Mouse (Mus musculus): ENCODE data around the gene Lrwd1.

Gene Lrwd1

DNA sequence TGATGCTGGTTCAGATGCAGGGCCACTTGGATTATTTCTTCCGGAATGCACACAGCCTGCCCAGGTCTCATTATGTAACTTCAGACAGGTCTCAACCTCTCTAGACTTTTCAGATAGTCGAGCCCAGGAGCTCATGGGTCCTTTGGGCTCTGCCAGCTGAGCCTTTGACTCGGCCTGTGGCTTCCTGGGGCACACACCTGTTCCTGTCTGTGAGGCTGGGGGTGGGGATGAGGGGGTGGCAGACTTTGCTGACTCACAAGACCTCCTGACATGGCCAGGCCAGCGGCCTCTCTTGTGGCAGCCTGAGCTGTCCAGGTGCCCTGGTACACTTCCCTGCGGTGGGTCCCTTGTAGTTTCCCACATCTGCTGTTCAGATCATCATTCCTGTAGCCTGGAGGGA, 43.9 kb downstream of the Lrwd1 start:
- DNase-seq (ENCODE audit: low spot score) = no peak

DNA sequence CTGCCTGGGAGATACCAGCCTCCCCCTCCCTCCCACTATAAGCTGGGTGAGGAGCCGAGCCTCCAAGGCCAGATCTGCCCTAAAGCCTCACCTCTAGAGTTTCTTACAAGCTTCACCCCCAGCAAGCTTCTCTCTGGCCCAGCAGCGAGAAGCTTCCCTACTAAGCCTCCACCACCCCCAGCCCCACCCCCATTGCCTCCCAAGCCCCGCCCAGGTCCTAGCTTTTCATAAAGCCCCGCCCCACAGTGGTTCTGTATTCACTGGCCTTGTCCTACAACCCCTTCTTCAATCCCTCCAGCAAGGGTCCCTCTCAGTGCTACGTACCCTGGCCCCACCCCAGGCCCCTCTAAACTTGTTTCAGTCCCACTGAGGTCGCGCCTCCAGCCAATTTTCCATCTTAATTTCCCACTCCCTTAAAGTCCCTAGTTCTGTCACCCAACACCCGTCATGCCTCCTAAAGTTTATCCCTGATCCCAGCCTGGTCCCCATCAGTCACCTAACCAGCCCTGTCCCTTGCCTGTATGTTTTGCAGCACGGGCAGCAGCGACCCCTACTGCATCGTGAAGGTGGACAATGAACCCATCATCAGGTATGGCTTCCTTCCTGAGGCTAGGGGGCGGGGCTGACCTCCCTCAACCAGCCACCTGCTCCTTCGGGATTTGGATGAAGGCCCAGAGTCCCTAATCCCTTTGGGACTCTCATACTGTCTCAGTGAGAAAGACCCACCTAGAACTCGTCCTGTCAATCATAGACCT, 46.9 kb downstream of the Lrwd1 start:
- DNase-seq (ENCODE audit: low spot score) = no peak

DNA sequence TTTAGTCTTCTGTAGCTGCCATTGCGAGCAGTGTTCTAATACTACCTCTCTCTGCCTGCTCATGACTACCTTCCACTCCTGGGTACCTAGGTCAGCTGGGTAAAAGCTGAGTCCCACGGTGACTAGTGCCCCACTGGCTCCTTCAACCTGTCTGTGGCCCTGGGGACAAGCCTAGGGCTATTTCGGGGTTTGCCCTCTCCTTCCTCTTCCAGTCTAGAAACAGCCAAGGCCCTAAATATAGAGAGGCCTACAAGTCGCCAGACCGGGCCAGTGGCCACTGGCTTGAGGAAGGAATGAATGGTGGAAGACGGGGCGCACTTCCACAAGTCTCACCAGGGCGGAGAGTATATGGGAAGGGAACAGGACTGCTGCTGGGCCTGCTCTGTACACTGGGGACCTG, 49.6 kb downstream of the Lrwd1 start:
- DNase-seq (ENCODE audit: low spot score) = no peak

DNA sequence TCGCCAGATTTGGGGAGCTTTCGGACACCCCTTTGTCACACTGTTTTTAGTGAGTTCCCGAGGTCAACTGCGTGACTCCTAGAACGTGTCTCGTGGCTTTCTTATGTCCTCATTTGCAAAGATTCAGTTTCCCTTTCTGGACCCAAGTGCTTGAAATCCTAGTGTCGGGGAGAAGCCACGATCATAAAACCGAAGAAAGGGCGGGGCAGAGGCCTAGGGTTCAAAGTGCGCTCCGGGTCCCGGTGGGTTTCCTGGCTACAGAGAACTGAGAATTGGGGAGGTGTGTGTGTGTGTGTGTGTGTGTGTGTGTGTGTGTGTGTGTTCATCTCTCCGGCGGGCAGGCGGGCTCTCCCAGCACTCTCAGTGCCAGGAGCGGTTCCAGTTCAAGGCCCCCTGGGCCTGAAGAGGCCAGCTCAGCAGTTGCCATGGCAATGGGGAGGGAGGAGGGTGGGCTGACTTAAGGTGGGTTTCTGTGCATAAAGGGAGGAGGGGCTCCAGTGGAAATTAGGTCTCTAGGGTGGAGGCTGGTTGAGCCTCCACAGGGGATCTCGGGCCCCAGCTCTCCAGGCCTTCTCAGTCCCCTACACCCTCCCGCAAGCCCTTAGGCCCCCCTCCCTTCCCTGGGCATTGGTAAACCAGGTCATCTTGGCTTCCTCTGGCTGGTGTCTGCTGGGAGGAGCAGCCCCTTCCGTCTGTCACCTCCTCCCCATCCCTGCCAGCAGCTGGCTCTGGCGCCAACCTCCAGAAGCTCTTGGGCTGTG, 50.8 kb downstream of the Lrwd1 start:
- DNase-seq (ENCODE audit: low spot score) = peak; percentile 86

DNA sequence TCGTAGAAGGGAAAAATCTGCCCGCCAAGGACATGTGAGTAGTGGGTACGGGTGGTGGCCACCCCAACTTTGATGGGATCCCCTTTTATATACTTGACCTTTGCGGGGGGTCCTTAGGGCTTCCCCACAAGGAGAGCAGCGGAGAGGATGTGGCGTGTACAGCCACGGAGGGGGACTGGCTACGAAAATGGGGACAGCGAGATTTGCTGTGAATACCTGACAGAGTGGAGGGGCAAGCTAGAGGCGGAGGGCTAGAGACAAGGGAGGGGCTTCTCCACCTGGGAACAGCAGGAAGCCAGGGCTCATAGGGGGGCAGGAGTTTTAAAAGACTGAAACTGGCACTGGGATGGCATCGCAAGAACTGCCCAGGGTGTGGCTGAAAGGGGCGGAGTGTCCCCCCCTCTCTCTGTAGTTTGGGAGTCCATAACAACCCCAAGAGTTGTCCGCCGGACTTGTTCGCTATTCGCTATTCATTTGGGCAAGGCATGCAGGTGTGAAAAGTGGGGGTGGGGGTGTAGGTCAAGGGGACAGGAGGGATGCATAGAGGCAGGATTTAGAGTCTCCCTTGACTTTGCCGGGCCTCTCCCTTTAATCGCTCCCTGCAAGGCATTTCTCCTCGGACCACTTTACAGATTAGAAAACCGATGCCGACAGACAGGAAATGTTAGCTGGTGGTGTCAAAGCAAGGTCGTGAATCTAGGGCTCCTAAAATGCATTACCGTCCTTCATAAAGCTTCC, 51.6 kb downstream of the Lrwd1 start:
- DNase-seq (ENCODE audit: low spot score) = peak; percentile 27

DNA sequence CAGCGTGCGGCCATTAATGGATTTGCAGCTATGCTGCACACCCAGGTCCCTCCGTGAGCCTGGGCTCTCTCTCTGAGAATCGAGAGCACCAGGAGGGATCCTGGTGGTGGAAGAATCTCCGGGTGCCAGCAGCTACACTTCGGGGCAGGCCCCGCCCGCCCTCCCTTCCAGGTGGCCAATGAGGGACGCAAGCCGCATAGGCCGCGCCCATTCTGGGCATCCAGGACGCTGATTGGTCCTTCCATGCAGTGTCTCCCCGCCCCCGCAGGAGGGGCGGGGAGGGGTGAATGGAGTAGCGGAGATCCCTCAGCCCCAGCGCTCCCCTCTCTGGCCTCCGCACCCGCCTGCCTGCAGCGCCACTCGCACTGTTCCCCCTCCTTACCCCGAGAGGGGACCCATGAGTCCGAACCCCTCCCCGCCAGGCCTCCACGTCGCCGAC, 52.2 kb downstream of the Lrwd1 start, which contains the start of gene Rasa4:
Gene Rasa4 (plus strand): TSS at position 248 of the 439 bp plus-strand sequence.
- DNase-seq (ENCODE audit: low spot score) = peak; percentile 97

DNA sequence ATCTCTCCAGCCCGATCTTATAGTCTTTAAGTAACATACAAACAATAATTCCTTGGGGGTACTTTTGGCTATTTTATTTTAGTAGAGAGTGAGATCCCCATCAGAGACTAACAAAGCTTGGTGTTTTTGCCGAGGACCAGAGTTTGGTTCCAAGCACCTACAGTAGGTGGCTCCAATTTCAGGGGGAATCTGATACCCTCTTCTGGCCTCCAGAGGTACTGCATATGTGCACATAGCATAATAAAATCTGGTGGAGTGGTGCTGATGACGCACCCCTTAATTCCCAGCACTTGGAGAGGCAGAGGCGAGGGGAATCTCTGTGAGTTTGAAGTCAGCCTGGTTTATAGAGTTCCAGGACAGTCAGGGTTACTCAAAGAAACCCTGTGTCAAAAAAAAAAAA, 53.5 kb downstream of the Lrwd1 start:
- no peak for DNase-seq (ENCODE audit: low spot score)

DNA sequence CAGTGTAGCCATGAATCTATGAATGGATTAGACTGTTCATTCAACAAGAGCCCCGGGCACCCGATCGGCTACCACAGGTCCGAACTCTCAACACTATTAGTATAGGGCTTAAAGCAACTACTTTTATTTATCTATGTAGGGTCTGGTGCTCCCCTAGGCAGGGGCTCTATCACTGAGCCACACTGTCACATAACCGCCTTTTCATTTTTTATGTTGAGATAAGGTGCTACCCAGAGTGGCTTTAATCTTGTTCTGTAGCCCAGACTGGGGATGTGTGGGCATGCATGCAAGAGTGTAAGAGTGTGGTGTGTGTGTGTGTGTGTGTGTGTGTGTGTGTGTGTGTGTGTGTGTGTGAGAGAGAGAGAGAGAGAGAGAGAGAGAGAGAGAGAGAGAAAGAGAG, 57.7 kb downstream of the Lrwd1 start:
- DNase-seq (ENCODE audit: low spot score) = no peak

DNA sequence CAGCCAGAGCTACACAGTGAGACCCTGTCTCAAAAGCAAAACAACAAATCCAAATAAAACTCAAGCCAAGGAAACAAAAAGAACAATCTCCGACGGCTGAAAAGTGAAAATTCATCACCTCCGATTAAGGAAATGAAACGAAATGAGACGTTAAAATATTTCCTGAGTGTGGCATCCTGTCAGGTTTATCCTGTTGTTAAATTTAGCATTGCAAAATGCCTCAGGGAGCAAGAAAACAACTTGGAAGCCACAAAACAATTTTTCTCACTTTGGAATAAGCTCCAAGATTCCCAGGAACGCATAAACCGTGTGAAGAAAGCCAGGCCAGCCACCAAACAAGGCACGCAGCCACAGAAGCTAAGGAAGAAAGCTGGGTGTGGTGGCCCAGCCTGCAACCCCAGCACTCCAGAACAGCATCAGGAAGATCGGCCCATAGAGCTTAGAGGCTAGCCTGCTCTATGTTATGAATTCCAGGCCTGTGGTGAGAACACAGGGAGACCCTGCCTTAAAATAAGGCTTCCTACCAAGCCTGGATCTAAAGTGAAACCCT, 58.8 kb downstream of the Lrwd1 start:
- DNase-seq (ENCODE audit: low spot score) = no peak

DNA sequence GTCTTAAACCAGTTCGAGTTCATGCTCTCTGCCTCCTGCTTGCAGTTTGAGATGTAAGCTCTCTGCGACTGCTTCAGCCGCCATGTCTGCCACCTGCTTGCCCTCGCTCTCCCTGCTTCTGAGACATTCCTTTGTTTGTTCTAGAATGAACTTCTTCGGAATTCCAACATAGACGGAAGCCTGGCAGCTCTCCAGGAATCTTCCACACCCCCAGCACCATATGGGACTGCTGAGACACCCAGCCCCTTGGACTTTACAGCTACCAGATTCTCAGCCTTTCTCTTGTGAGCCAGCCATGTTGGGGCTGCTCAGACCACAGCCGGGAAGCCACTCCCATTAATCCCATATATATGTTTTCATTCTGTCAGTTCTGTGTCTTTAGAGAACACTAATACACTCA, 59.6 kb downstream of the Lrwd1 start:
- no peak for DNase-seq (ENCODE audit: low spot score)

DNA sequence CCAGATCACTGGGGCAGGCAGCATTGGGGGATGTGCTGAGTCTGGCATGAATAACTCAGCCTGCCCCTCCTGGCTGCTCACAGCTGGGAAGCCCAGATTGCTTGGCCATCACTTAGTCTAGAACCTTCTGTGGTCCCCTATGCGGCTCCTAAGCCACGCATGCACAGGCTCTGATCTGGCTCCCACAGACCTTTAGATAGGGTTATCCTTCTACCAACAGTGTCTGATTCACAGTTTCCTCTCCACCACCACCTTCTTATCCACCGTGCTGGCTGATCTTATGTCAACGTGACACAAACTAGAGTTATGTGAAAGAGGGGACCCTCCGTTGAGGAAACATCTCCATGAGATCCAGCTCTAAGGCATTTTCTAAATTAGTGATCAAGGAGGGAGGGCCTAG, 60.8 kb downstream of the Lrwd1 start:
- no peak for DNase-seq (ENCODE audit: low spot score)

DNA sequence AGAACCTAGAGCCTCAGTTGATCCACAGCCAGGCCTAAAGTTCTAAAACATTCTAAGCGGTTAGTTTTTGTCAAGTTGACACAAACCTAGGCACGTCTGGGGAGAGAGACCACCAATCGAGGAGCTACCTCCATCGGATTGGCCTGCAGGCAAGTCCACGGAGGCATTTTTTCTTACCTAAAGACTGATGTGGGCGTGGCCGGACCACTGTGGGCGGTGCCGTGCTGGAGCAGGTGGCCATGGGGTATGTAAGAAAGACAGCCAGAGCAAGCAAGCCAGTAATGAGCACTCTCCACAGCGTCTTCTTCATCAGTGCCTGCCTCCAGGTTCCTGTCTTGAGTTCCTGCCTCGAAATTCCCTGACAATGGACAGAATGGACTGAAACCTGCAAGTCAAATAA, 62.3 kb downstream of the Lrwd1 start:
- no peak for DNase-seq (ENCODE audit: low spot score)

DNA sequence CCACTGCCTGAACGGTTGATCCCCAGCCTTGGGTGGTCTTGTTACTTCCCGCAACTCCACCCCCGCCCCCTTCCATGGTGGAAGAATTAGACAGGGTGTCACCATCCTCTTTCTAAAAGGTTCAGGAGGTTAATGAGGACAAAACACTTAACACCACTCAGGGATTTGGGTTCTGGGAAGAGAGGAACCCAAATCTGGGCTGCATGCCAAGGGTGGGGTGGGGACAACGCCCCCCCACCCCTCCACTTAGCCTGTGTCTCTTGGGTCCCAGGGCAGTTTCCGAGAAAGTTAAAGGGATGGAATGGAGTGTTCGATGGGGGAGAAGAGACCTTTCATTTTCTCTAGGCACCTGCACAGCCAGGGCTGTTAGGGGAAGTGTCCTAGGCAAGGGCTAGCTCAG, 62.8 kb downstream of the Lrwd1 start:
- no peak for DNase-seq (ENCODE audit: low spot score)

Measured in retina, embryonic 14.5 days (tissue).